Mouse (Mus musculus): ENCODE measurements around the gene Rdh5. TPM values are rescaled to one million over a fixed set of nuclear protein-coding genes. Genes with fewer than 3 reads are reported as not detected.
A peak's percentile ranks its signal among the peaks of the same experiment; 100 is the strongest.

Rdh5 gene
- polyA plus RNA-seq, 1 experiment from 2014 or later: 17.1 TPM

DNA sequence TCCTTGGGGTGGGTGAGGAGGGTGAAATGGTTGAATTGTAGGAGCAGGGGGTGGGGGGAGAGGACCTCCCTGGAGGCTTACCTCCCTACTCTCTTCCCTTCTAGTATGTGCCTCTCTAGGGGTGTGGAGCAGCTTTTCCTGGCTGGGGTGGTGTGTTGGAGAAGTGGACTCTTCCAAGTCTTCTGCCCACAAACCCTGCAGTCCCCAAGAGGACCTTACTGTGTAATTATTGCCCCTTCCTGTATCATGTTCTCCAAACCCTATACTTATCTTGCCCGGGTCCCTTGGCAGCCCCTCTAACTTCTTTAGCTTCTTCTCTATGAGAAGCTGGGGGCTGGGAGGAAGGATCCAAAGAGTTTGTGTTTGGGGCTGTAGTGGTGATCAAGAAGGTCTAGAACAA lies 25.9 kb downstream of the Rdh5 start:
- Histone ChIP-seq H3K27me3 (ENCODE audit: control insufficient read depth, insufficient read depth, low read length) (no peaks in the 10 kb centered on the region), H3K4me2 (replicated peaks; ENCODE audit: low read depth, low read length) (no peak overlapping the region), H3K36me3 (ENCODE audit: control insufficient read depth, insufficient read depth, low read length) (no peaks in the 10 kb centered on the region), H3K9me3 (ENCODE audit: control insufficient read depth, low read depth, low read length) (no peaks in the 10 kb centered on the region), H3K9ac (replicated peaks; ENCODE audit: low read depth, low read length) (no peak overlapping the region), H3K27ac (ENCODE audit: low read length) (no peak overlapping the region), H3K4me3 (ENCODE audit: low read depth, low read length) (no peak overlapping the region), H3K4me1 (ENCODE audit: control insufficient read depth, insufficient read depth, low read length) (peaks cover 5% of the 10 kb centered on the region; the same call in 1 of the 2 replicates)
- no peak for ATAC-seq (ENCODE audit: insufficient number of reproducible peaks, insufficient read depth, low FRiP score, low read depth)
- 42% methylated on average over 1 of the region's 1 CpGs for WGBS

DNA sequence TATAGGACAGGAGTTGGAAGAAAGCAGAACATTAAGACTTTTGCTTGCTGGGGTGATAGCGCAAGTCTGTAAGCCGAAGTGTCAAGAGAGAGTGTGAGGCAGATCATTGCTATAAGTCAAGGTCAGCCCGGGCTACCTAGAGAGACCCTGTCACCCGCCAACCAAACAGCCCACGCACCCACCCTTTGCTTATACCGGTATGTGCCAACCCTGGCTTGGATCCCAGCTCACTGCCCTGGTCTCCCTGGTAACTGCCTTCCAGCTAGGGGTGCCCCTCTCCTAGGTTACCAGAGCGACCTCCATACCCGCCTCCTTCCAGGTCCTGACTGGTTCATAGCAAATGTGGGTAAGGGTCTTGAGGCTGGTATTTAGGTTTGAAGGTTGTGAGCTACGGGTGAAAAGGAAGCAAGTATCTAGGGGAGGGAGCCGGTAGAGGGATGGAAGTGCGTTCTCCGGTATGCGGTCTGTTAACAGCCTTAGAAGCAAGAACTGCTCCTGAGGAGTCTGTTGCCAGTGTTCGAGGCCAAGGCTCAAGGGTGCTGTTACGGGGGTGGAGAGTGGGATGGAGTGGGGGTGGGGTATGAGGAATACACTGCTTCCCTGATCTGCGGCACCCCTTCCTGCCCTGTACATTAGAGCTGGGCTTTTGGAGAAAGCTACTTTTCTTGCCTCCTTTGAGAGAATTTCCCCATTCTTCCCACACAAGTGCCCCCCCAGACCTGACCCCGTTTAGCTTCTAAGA lies 26.6 kb downstream of the Rdh5 start:
- Histone ChIP-seq H3K4me3 (ENCODE audit: low read depth, low read length) (no peak overlapping the region), H3K4me1 (ENCODE audit: control insufficient read depth, insufficient read depth, low read length) (peaks cover 5% of the 10 kb centered on the region; the same call in 1 of the 2 replicates), H3K27ac (ENCODE audit: low read length) (no peak overlapping the region), H3K9ac (replicated peaks; ENCODE audit: low read depth, low read length) (no peak overlapping the region), H3K27me3 (ENCODE audit: control insufficient read depth, insufficient read depth, low read length) (no peaks in the 10 kb centered on the region), H3K4me2 (replicated peaks; ENCODE audit: low read depth, low read length) (peak overlapping the region; percentile 21; the same call in 1 of the 2 replicates), H3K36me3 (ENCODE audit: control insufficient read depth, insufficient read depth, low read length) (no peaks in the 10 kb centered on the region), H3K9me3 (ENCODE audit: control insufficient read depth, low read depth, low read length) (no peaks in the 10 kb centered on the region)
- WGBS: 6% methylated on average over 17 of the region's 17 CpGs
- ATAC-seq (ENCODE audit: insufficient number of reproducible peaks, insufficient read depth, low FRiP score, low read depth): no peak

DNA sequence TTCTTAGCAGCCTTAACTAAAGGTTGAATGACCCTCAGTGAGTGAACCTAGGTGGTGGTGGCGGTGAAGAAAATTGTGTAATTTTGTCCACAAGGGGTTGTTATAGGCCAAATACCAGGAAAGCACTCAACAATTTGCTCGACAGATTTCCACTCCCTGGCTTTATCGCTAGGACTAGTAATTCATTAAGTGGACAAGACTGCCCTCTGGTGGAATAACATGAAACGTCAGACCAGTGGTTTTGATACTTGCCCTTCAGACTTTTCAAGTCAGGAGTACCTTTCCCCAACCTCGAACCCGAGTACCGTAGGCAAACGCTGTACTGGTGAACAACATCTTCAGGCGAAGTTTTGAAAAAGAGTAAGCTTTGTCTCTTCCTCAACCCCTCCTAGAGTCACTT lies 27.3 kb downstream of the Rdh5 start:
- no peaks in the 10 kb centered on the region for H3K9me3 ChIP-seq (ENCODE audit: control insufficient read depth, low read depth, low read length)
- no peaks in the 10 kb centered on the region for H3K36me3 ChIP-seq (ENCODE audit: control insufficient read depth, insufficient read depth, low read length)
- H3K9ac ChIP-seq (replicated peaks; ENCODE audit: low read depth, low read length): no peak overlapping the region
- peak overlapping the region; percentile 21; the same call in 1 of the 2 replicates for H3K4me2 ChIP-seq (replicated peaks; ENCODE audit: low read depth, low read length)
- no peak overlapping the region for H3K27ac ChIP-seq (ENCODE audit: low read length)
- ATAC-seq (ENCODE audit: insufficient number of reproducible peaks, insufficient read depth, low FRiP score, low read depth): no peak
- H3K4me1 ChIP-seq (ENCODE audit: control insufficient read depth, insufficient read depth, low read length): peaks cover 6% of the 10 kb centered on the region; the same call in 1 of the 2 replicates
- no peak overlapping the region for H3K4me3 ChIP-seq (ENCODE audit: low read depth, low read length)
- H3K27me3 ChIP-seq (ENCODE audit: control insufficient read depth, insufficient read depth, low read length): no peaks in the 10 kb centered on the region
- WGBS: 0% methylated on average over 9 of the region's 9 CpGs

DNA sequence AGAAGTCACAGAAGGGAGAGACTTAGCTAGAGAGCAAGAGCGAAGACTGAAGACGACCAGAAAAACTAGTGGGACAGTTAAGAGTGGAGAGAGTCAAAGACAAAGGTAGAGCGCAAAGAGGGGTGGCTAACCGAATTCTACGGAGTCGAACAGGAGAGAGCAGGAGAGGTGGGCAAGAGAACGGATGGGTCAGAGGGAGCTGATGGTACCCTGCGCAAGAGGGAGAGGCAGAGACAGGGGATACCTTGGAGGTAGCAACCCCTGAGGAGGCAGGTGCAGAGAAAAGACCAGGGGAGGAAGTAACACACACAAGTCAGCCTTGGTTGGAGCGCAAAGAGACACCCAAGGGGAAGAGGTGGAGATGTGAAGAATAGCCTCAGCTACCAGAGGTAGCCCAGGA lies 30.4 kb downstream of the Rdh5 start:
- H3K27ac ChIP-seq (ENCODE audit: low read length): peak overlapping the region; percentile 89; the same call in 1 of the 2 replicates
- 3% methylated on average over 9 of the region's 9 CpGs for WGBS
- peak overlapping the region; percentile 69; the same call in 1 of the 2 replicates for H3K9ac ChIP-seq (replicated peaks; ENCODE audit: low read depth, low read length)
- peak; percentile 1; the same call in 1 of the 2 replicates for ATAC-seq (ENCODE audit: insufficient number of reproducible peaks, insufficient read depth, low FRiP score, low read depth)
- H3K4me3 ChIP-seq (ENCODE audit: low read depth, low read length): peak overlapping the region; percentile 67
- H3K4me1 ChIP-seq (ENCODE audit: control insufficient read depth, insufficient read depth, low read length): peaks cover 22% of the 10 kb centered on the region
- no peaks in the 10 kb centered on the region for H3K9me3 ChIP-seq (ENCODE audit: control insufficient read depth, low read depth, low read length)
- H3K4me2 ChIP-seq (replicated peaks; ENCODE audit: low read depth, low read length): peak overlapping the region; percentile 97
- H3K36me3 ChIP-seq (ENCODE audit: control insufficient read depth, insufficient read depth, low read length): peaks cover 6% of the 10 kb centered on the region; the same call in 1 of the 2 replicates
- no peaks in the 10 kb centered on the region for H3K27me3 ChIP-seq (ENCODE audit: control insufficient read depth, insufficient read depth, low read length)

DNA sequence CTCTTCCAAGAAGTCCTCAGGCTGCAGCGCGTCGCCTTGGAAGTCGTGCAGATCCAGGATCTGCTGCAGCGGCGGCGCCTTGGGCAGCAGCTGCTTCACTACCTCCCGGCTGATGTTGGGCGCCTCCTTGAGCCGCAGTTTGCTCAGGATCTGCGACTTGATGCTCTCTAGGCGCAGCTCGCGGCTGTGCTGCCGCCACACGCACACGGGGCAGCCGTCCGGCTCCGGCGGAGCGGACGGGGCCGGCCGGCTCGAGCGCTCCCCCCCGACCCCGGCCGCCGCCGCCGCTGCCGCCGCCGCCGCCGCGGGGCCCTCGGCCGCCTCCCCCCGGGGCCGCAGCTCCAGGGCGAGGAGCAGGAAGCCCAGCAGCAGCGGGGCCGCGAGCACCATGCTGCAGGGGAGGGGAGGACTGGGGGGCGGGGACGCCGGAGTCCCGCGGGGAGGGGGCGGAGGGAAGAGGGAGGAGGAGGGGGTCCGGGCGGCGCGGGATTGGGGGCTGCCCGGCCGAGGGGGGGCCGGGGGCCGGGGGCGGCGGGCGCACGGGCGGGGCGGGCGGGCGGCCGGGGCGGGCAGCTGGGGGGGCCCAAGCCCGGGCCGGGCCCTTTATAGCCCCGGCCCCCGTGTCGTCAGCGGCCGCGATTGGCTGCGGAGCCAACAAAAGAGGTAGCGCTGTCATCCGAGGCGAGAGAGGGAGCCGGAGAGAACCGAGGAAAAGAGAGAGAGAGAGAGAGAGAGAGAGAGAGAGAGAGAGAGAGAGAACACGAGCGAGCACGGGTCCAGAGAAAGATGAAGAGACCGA lies 31.2 kb downstream of the Rdh5 start, which contains the start of gene Gdf11:
Gene Gdf11, minus strand, starts transcription at position 423 of the 799 bp plus-strand sequence.
- ATAC-seq (ENCODE audit: insufficient number of reproducible peaks, insufficient read depth, low FRiP score, low read depth): peak; percentile 80

DNA sequence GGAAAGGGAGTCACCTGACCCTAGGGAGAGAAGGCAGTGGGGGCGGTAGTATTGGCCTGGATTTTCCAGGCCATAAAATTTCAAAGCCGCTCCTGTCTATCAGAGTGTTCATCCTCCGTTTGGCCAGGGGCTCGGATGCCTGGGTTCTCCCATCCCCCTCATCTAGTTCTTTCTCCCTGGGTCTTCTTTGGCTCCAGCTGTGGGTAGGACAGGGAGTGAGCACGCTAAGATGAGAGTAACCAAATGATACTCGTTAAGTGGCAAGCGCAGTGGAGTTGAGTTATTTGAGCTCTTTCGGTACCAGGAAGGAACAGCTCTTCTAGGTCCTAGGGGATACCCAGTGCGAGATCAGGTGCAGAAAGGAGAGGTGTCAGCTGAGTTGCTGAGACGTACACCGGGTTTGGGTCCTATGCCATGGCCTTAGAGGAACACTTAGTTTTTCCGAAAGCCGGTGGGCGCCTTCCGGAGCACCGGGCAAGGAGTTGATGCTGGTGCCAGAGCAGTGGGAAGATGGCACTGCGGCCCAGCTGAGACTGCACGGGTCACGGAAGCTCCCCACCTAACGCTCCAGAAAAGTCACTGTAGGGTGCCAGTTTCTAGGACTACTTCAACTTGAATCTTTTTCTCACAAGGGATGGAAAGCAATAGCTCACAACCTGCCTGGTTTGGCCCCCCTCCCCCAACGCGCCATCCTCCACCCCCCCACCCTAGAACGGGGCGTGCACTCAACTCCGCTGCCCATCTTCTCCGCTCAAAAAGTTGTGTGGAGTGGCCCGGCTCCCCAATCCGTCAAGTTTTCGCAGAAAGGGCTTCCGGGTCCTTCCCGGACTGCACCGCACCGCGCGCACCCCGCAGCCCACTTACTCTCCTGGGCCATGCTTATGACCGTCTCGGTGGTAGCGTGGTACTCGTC lies 32.0 kb downstream of the Rdh5 start:
- Histone ChIP-seq H3K9me3 (ENCODE audit: control insufficient read depth, low read depth, low read length) (no peaks in the 10 kb centered on the region), H3K4me3 (ENCODE audit: low read depth, low read length) (peak overlapping the region; percentile 67), H3K27ac (ENCODE audit: low read length) (peak overlapping the region; percentile 89), H3K9ac (replicated peaks; ENCODE audit: low read depth, low read length) (peak overlapping the region; percentile 69), H3K27me3 (ENCODE audit: control insufficient read depth, insufficient read depth, low read length) (no peaks in the 10 kb centered on the region), H3K4me2 (replicated peaks; ENCODE audit: low read depth, low read length) (peak overlapping the region; percentile 97), H3K36me3 (ENCODE audit: control insufficient read depth, insufficient read depth, low read length) (peaks cover 7% of the 10 kb centered on the region; the same call in 1 of the 2 replicates), H3K4me1 (ENCODE audit: control insufficient read depth, insufficient read depth, low read length) (peaks cover 19% of the 10 kb centered on the region)
- under 1% methylated on average over 40 of the region's 40 CpGs for WGBS
- no peak for ATAC-seq (ENCODE audit: insufficient number of reproducible peaks, insufficient read depth, low FRiP score, low read depth)

More for the DNA sequence above, 31.2 kb downstream of the Rdh5 start, which contains the start of gene Gdf11:
- Histone ChIP-seq H3K36me3 (ENCODE audit: control insufficient read depth, insufficient read depth, low read length) (peaks cover 7% of the 10 kb centered on the region; the same call in 1 of the 2 replicates), H3K27me3 (ENCODE audit: control insufficient read depth, insufficient read depth, low read length) (no peaks in the 10 kb centered on the region), H3K4me3 (ENCODE audit: low read depth, low read length) (peak within 1 kb of the TSS; percentile 67), H3K27ac (ENCODE audit: low read length) (peak within 1 kb of the TSS; percentile 89), H3K9ac (replicated peaks; ENCODE audit: low read depth, low read length) (peak within 1 kb of the TSS; percentile 69), H3K4me2 (replicated peaks; ENCODE audit: low read depth, low read length) (peak within 1 kb of the TSS; percentile 97), H3K4me1 (ENCODE audit: control insufficient read depth, insufficient read depth, low read length) (peaks cover 22% of the 10 kb centered on the region), H3K9me3 (ENCODE audit: control insufficient read depth, low read depth, low read length) (no peaks in the 10 kb centered on the region)
- WGBS: 1% methylated on average over 65 of the region's 89 CpGs

DNA sequence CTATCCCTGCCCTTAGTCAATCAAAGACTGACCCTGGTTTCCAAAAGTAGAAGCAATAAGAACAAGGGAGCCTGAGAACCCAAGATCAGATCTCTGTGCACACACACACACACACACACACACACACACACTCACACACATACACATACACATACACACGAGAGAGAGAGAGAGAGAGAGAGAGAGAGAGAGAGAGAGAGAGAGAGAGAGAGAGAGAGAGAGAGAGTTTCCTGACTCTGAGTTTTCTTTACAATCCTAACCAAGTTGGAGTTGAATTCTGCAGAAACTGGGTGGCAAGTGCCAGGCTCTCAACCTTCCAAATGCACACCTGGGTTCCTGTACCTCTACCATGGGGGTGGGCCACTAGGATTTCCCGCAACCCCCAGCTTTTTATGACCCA lies 32.8 kb downstream of the Rdh5 start:
- no peak overlapping the region for H3K27ac ChIP-seq (ENCODE audit: low read length)
- H3K36me3 ChIP-seq (ENCODE audit: control insufficient read depth, insufficient read depth, low read length): peaks cover 11% of the 10 kb centered on the region
- H3K9ac ChIP-seq (replicated peaks; ENCODE audit: low read depth, low read length): no peak overlapping the region
- 8% methylated on average over 2 of the region's 2 CpGs for WGBS
- H3K4me1 ChIP-seq (ENCODE audit: control insufficient read depth, insufficient read depth, low read length): peaks cover 19% of the 10 kb centered on the region
- no peak for ATAC-seq (ENCODE audit: insufficient number of reproducible peaks, insufficient read depth, low FRiP score, low read depth)
- H3K9me3 ChIP-seq (ENCODE audit: control insufficient read depth, low read depth, low read length): no peaks in the 10 kb centered on the region
- no peaks in the 10 kb centered on the region for H3K27me3 ChIP-seq (ENCODE audit: control insufficient read depth, insufficient read depth, low read length)
- peak overlapping the region; percentile 97 for H3K4me2 ChIP-seq (replicated peaks; ENCODE audit: low read depth, low read length)
- peak overlapping the region; percentile 67 for H3K4me3 ChIP-seq (ENCODE audit: low read depth, low read length)
